ENCODE assay signal across 14 mouse cellular contexts in the genomic region with DNA sequence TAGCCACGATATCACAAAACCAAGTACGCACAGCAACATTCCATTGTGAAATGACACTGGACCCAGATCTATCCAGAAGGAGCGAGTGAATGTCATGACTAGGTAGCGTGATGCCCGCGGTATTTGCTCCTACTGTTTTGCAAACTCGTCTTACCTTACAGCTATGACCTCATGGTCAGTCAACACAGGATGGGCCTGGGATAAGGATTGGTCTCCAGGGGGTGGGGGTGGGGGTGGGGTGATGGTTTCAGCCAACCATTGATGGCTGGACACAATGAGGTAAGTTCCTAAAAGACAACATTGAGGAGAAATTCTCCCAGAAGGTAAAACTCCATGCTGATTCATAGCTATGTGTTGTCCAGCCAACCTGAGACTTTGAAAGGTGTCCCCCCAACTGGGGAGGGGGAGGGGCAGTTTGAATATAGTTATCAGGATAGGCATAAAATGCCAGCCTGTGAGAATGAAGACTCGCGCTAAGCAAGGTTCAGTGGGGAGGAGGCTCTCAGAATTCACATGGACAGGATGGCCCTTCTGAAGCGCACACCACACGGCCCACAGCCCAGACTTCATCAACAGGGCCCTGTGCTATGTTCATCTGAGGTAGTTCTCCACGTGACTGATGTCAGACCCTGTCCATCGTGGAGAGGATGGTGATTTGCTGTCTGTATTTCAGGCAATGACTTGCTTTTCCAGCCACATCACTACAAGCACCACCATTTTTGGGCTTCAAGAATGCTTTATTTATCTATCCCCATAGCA. TPM values are rescaled to one million over a fixed set of nuclear protein-coding genes. Genes with fewer than 3 reads are reported as not detected.
DNase-seq lines count a peak whose midpoint lies in the region; ATAC-seq and TF ChIP-seq lines count a peak whose summit lies in the region.
"Had no signal": no experiment of that assay in that cellular context is flagged by ENCODE, and none has a peak within 500 bp of the region (broad histone marks: within the 10 kb centered on the region; RNA-seq: fewer than 3 reads in every experiment).

No protein-coding gene starts in this region.

- no peak for TF ChIP-seq CTCF in heart, postnatal 0 days (IDR thresholded peaks at IDR 0.05; ENCODE audit: low read depth)
- TF ChIP-seq CTCF in small intestine, adult 2 months (IDR thresholded peaks at IDR 0.05; ENCODE audit: extremely low read depth, insufficient read length, insufficient replicate concordance, low read depth, low read length): no peak

- WGBS in heart, postnatal 0 days: 68% methylated on average over 13 of the region's 13 CpGs
- 74% methylated on average over 13 of the region's 13 CpGs for whole genome bisulfite sequencing in lung, embryonic 15.5 days
- 85% methylated on average over 13 of the region's 13 CpGs for WGBS in intestine, embryonic 14.5 days
- 73% methylated on average over 13 of the region's 13 CpGs for WGBS in small intestine, adult 2 months

- H3K4me2 ChIP-seq in heart, postnatal 0 days (ENCODE audit: low read depth, low read length): peak overlapping the region; percentile 2; the same call in 1 of the 2 replicates
- no peak overlapping the region for H3K4me2 ChIP-seq in lung, embryonic 15.5 days
- no peak overlapping the region for H3K4me2 ChIP-seq in intestine, embryonic 14.5 days (ENCODE audit: low read length)
- H3K4me2 ChIP-seq: forebrain, embryonic 15.5 days; hindbrain, embryonic 14.5 days; limb, embryonic 13.5 days had no signal

- H3K4me1 ChIP-seq in heart, postnatal 0 days (ENCODE audit: control insufficient read depth, insufficient read depth): peaks cover 13% of the 10 kb centered on the region
- peaks cover 13% of the 10 kb centered on the region for H3K4me1 ChIP-seq in lung, embryonic 15.5 days
- H3K4me1 ChIP-seq in intestine, embryonic 14.5 days (replicated peaks; ENCODE audit: control insufficient read depth, insufficient read depth, low read length): peaks cover 7% of the 10 kb centered on the region
- peaks cover 11% of the 10 kb centered on the region for H3K4me1 ChIP-seq in small intestine, adult 2 months (ENCODE audit: control insufficient read depth, insufficient read depth, insufficient read length, low read length)
- H3K4me1 ChIP-seq: forebrain, embryonic 15.5 days had no signal

- no peaks in the 10 kb centered on the region for H3K9me3 ChIP-seq in heart, postnatal 0 days (replicated peaks; ENCODE audit: control insufficient read depth, low read length)
- no peaks in the 10 kb centered on the region for H3K9me3 ChIP-seq in lung, embryonic 15.5 days
- H3K9me3 ChIP-seq in intestine, embryonic 14.5 days (ENCODE audit: control insufficient read depth, low read length): no peaks in the 10 kb centered on the region
- H3K9me3 ChIP-seq: forebrain, embryonic 15.5 days; limb, embryonic 13.5 days; midbrain, embryonic 10.5 days had no signal

- H3K4me3 ChIP-seq in heart, postnatal 0 days (ENCODE audit: low read depth, low read length): no peak overlapping the region
- no peak overlapping the region for H3K4me3 ChIP-seq in lung, embryonic 15.5 days
- H3K4me3 ChIP-seq in intestine, embryonic 14.5 days (ENCODE audit: low read depth, low read length): no peak overlapping the region
- no peak overlapping the region for H3K4me3 ChIP-seq in small intestine, adult 2 months (ENCODE audit: low read depth, low read length)
- H3K4me3 ChIP-seq: forebrain, embryonic 15.5 days; limb, embryonic 13.5 days; midbrain, embryonic 10.5 days; myocyte had no signal

- no peaks in the 10 kb centered on the region for H3K27me3 ChIP-seq in heart, postnatal 0 days (ENCODE audit: control insufficient read depth, insufficient read depth, low read length)
- no peaks in the 10 kb centered on the region for H3K27me3 ChIP-seq in lung, embryonic 15.5 days
- H3K27me3 ChIP-seq in intestine, embryonic 14.5 days (replicated peaks; ENCODE audit: control insufficient read depth, insufficient read depth, low read length): no peaks in the 10 kb centered on the region
- no peaks in the 10 kb centered on the region for H3K27me3 ChIP-seq in small intestine, adult 2 months (ENCODE audit: control insufficient read depth, insufficient read depth, low read length)
- H3K27me3 ChIP-seq: forebrain, embryonic 15.5 days; limb, embryonic 13.5 days had no signal

- H3K36me3 ChIP-seq in heart, postnatal 0 days (replicated peaks; ENCODE audit: control insufficient read depth, insufficient read depth, low read length): no peaks in the 10 kb centered on the region
- no peaks in the 10 kb centered on the region for H3K36me3 ChIP-seq in lung, embryonic 15.5 days
- no peaks in the 10 kb centered on the region for H3K36me3 ChIP-seq in intestine, embryonic 14.5 days (ENCODE audit: control insufficient read depth, insufficient read depth, low read length)
- no peaks in the 10 kb centered on the region for H3K36me3 ChIP-seq in small intestine, adult 2 months (ENCODE audit: control insufficient read depth, insufficient read depth, low read length)
- H3K36me3 ChIP-seq: forebrain, embryonic 15.5 days; limb, embryonic 13.5 days; midbrain, embryonic 10.5 days had no signal

- ATAC-seq in heart, postnatal 0 days (ENCODE audit: insufficient read depth, low read depth): no peak; the same call in 1 of the 2 replicates
- ATAC-seq in lung, embryonic 15.5 days (ENCODE audit: borderline replicate concordance, extremely low read depth, low FRiP score, low TSS enrichment): no peak; the same call in 1 of the 2 replicates
- peak; percentile 61 for ATAC-seq in intestine, embryonic 14.5 days (replicated peaks; ENCODE audit: low FRiP score, low TSS enrichment, low read depth)
- ATAC-seq: forebrain, embryonic 15.5 days had no signal

- no peak for TF ChIP-seq POLR2A in small intestine, adult 2 months (IDR thresholded peaks at IDR 0.05; ENCODE audit: low read depth, low read length)

- DNase-seq in heart, postnatal 0 days (ENCODE audit: low spot score): no peak
- DNase-seq in heart, postnatal 10 days: no peak
- no peak for DNase-seq in lung, postnatal 10 days
- no peak for DNase-seq in intestine, embryonic 14.5 days (ENCODE audit: low spot score)
- DNase-seq in frontal cortex, postnatal 14 days (ENCODE audit: low spot score in 2 of 2): no peak
- DNase-seq: cerebellum, postnatal 25 days; gastrocnemius, postnatal 14 days had no signal

- intact Hi-C loops in heart, postnatal 10 days (cut with DNase I): no loop called here

- TF ChIP-seq EP300 in heart, postnatal 0 days (IDR thresholded peaks at IDR 0.05; ENCODE audit: low read depth): no peak

- H3K9ac ChIP-seq in heart, postnatal 0 days (replicated peaks; ENCODE audit: low read depth, low read length): no peak overlapping the region
- H3K9ac ChIP-seq in lung, embryonic 15.5 days: no peak overlapping the region
- H3K9ac ChIP-seq in intestine, embryonic 14.5 days (ENCODE audit: low read length): no peak overlapping the region
- H3K9ac ChIP-seq: forebrain, embryonic 15.5 days; hindbrain, embryonic 14.5 days; limb, embryonic 13.5 days had no signal

- peak overlapping the region; percentile 83 for H3K27ac ChIP-seq in heart, postnatal 0 days (ENCODE audit: low read depth)
- peak overlapping the region; percentile 48; the same call in 1 of the 2 replicates for H3K27ac ChIP-seq in lung, embryonic 15.5 days
- H3K27ac ChIP-seq in intestine, embryonic 14.5 days (ENCODE audit: low read depth): peak overlapping the region; percentile 29; the same call in 1 of the 2 replicates
- H3K27ac ChIP-seq in small intestine, adult 2 months (ENCODE audit: insufficient read depth, low read depth, low read length): peak overlapping the region; percentile 77
- H3K27ac ChIP-seq: forebrain, embryonic 15.5 days; hindbrain, embryonic 14.5 days; limb, embryonic 13.5 days; midbrain, embryonic 10.5 days had no signal

RNA-seq across cellular contexts. Expression of a gene that starts 8.5 kb away (rescaled TPM):
- total RNA-seq in heart, postnatal 0 days (2014; rRNA removed; ENCODE audit: low replicate concordance): 119 and 147 TPM in 2 replicates
- 13.9 and 18.2 TPM in 2 replicates for polyA plus RNA-seq in heart, postnatal 0 days (2015; fragmentation: Nextera tagmentation; extraction: Ambion mirVana)
- total RNA-seq in heart, postnatal 10 days (2021): 100 to 1,000 TPM in 1 of 2 experiments, 10 to 100 TPM in 1; 96.4 to 106 TPM
- polyA plus RNA-seq in lung, embryonic 15.5 days (2015; fragmentation: Nextera tagmentation; extraction: Ambion mirVana): 31.8 and 32.2 TPM in 2 replicates
- 48.2 and 49.0 TPM in 2 replicates for polyA plus RNA-seq in intestine, embryonic 14.5 days (2014; fragmentation: Nextera tagmentation; extraction: Ambion mirVana)
- 190 and 472 TPM in 2 replicates for polyA plus RNA-seq in small intestine, adult 2 months (2012; rRNA removed)

RNA-seq across cellular contexts. Expression of a gene that starts 20.5 kb away (rescaled TPM):
- total RNA-seq in heart, postnatal 0 days (2014; rRNA removed; ENCODE audit: low replicate concordance): not detected in 2 replicates
- polyA plus RNA-seq in heart, postnatal 0 days (2015; fragmentation: Nextera tagmentation; extraction: Ambion mirVana): not detected in 2 replicates
- not detected for total RNA-seq in heart, postnatal 10 days (2021)
- 0.50 and 0.93 TPM in 2 replicates for polyA plus RNA-seq in lung, embryonic 15.5 days (2015; fragmentation: Nextera tagmentation; extraction: Ambion mirVana)
- polyA plus RNA-seq in intestine, embryonic 14.5 days (2014; fragmentation: Nextera tagmentation; extraction: Ambion mirVana): 1.3 and 2.9 TPM in 2 replicates
- polyA plus RNA-seq in small intestine, adult 2 months (2012; rRNA removed): not detected in 2 replicates
- total RNA-seq: gastrocnemius, postnatal 14 days had no signal
- polyA plus RNA-seq: midbrain, embryonic 10.5 days; myocyte had no signal

RNA-seq across cellular contexts. Expression of a gene that starts 30.8 kb away (rescaled TPM):
- total RNA-seq in heart, postnatal 0 days (2014; rRNA removed; ENCODE audit: low replicate concordance): 7.9 and 51.6 TPM in 2 replicates
- 8.5 and 9.8 TPM in 2 replicates for polyA plus RNA-seq in heart, postnatal 0 days (2015; fragmentation: Nextera tagmentation; extraction: Ambion mirVana)
- total RNA-seq in heart, postnatal 10 days (2021): 1 to 10 TPM; 5.3 to 8.3 TPM
- 11.7 and 13.5 TPM in 2 replicates for polyA plus RNA-seq in lung, embryonic 15.5 days (2015; fragmentation: Nextera tagmentation; extraction: Ambion mirVana)
- 8.5 and 10.2 TPM in 2 replicates for polyA plus RNA-seq in intestine, embryonic 14.5 days (2014; fragmentation: Nextera tagmentation; extraction: Ambion mirVana)
- polyA plus RNA-seq in small intestine, adult 2 months (2012; rRNA removed): 356 and 552 TPM in 2 replicates

RNA-seq across cellular contexts. Expression of a gene that starts 56.2 kb away (rescaled TPM):
- total RNA-seq in heart, postnatal 0 days (2014; rRNA removed; ENCODE audit: low replicate concordance): 12.5 and 14.8 TPM in 2 replicates
- 8.9 and 9.5 TPM in 2 replicates for polyA plus RNA-seq in heart, postnatal 0 days (2015; fragmentation: Nextera tagmentation; extraction: Ambion mirVana)
- total RNA-seq in heart, postnatal 10 days (2021): 10 to 100 TPM; 28.9 to 41.2 TPM
- polyA plus RNA-seq in lung, embryonic 15.5 days (2015; fragmentation: Nextera tagmentation; extraction: Ambion mirVana): 4.3 and 4.5 TPM in 2 replicates
- polyA plus RNA-seq in intestine, embryonic 14.5 days (2014; fragmentation: Nextera tagmentation; extraction: Ambion mirVana): 3.2 and 5.0 TPM in 2 replicates
- 10.2 and 16.4 TPM in 2 replicates for polyA plus RNA-seq in small intestine, adult 2 months (2012; rRNA removed)

Comparison
In these comparisons a context has a peak if more than half of its experiments do, and no peak if none do; other contexts are left out.
1. H3K27ac ChIP-seq: peak in every context shown above with its lines; median percentile 83 in heart, postnatal 0 days; 77 in small intestine, adult 2 months; 48 in lung, embryonic 15.5 days; 29 in intestine, embryonic 14.5 days.
2. RNA of a gene that starts 30.8 kb away (polyA plus RNA-seq): 356 to 552 TPM in small intestine, adult 2 months; 11.7 to 13.5 TPM in lung, embryonic 15.5 days, 8.5 to 10.2 TPM in intestine, embryonic 14.5 days and 8.5 to 9.8 TPM in heart, postnatal 0 days; every median in the first group is over 10 times any median in the second.